19 mouse cellular contexts compared by ENCODE assay signal in genomic region chr11:97192621-97192951, GRCm38 (mm10). TPM values are rescaled to one million over a fixed set of nuclear protein-coding genes. Genes with fewer than 3 reads are reported as not detected.
DNase-seq lines count a peak whose midpoint lies in the region; ATAC-seq and TF ChIP-seq lines count a peak whose summit lies in the region.
"Had no signal": no experiment of that assay in that cellular context is flagged by ENCODE, and none has a peak within 500 bp of the region (broad histone marks: within the 10 kb centered on the region; RNA-seq: fewer than 3 reads in every experiment).

No protein-coding gene starts in this region.

- no peak for ATAC-seq in forebrain, postnatal 0 days
- ATAC-seq in forebrain, embryonic 11.5 days (replicated peaks; ENCODE audit: low FRiP score): no peak
- ATAC-seq in lung, embryonic 14.5 days (ENCODE audit: insufficient read depth): no peak
- ATAC-seq in erythroid progenitor cell, adult 5-6 weeks (replicated peaks; ENCODE audit: low FRiP score, poor library complexity, severe bottlenecking): no peak
- no peak for ATAC-seq in kidney, embryonic 15.5 days (replicated peaks; ENCODE audit: low FRiP score)
- ATAC-seq: inflammation-experienced regulatory T-cells, adult 6 months had no signal

- no peak overlapping the region for H3K4me2 ChIP-seq in forebrain, postnatal 0 days (ENCODE audit: low read depth)
- H3K4me2 ChIP-seq in forebrain, embryonic 11.5 days (ENCODE audit: low read depth, low read length, severe bottlenecking): no peak overlapping the region
- H3K4me2 ChIP-seq in lung, embryonic 14.5 days: no peak overlapping the region
- H3K4me2 ChIP-seq in kidney, embryonic 15.5 days: no peak overlapping the region
- H3K4me2 ChIP-seq: embryonic facial prominence, embryonic 13.5 days; heart, embryonic 15.5 days; midbrain, embryonic 12.5 days had no signal

- H3K36me3 ChIP-seq in forebrain, postnatal 0 days (ENCODE audit: insufficient read depth): no peaks in the 10 kb centered on the region
- no peaks in the 10 kb centered on the region for H3K36me3 ChIP-seq in forebrain, embryonic 11.5 days (ENCODE audit: control insufficient read depth, insufficient read depth, low read length)
- peaks cover 9% of the 10 kb centered on the region; the same call in 1 of the 2 replicates for H3K36me3 ChIP-seq in lung, embryonic 14.5 days (ENCODE audit: insufficient read depth)
- no peaks in the 10 kb centered on the region for H3K36me3 ChIP-seq in splenic B cell, adult 2 months (ENCODE audit: control insufficient read depth, insufficient read depth, low read length, poor library complexity, severe bottlenecking)
- no peaks in the 10 kb centered on the region; the same call in 1 of the 2 replicates for H3K36me3 ChIP-seq in kidney, embryonic 15.5 days
- H3K36me3 ChIP-seq: embryonic facial prominence, embryonic 13.5 days; heart, embryonic 15.5 days; midbrain, embryonic 12.5 days had no signal

- TF ChIP-seq POLR2A in lung, adult 2 months (IDR thresholded peaks at IDR 0.05; ENCODE audit: borderline replicate concordance, extremely low read depth, low read depth, low read length): no peak

- peak; percentile 43 for TF ChIP-seq CTCF in forebrain, postnatal 0 days (IDR thresholded peaks at IDR 0.05; ENCODE audit: low read depth)
- TF ChIP-seq CTCF in lung, embryonic 14.5 days (IDR thresholded peaks at IDR 0.05; ENCODE audit: low read depth): peak; percentile 22; the same call in 1 of the 2 replicates
- TF ChIP-seq CTCF in lung, adult 2 months (IDR thresholded peaks at IDR 0.05; ENCODE audit: insufficient read depth, low read length): no peak

- no peaks in the 10 kb centered on the region for H3K9me3 ChIP-seq in forebrain, postnatal 0 days (ENCODE audit: low read length)
- H3K9me3 ChIP-seq in forebrain, embryonic 11.5 days (ENCODE audit: control insufficient read depth, low read length): no peaks in the 10 kb centered on the region
- no peaks in the 10 kb centered on the region for H3K9me3 ChIP-seq in lung, embryonic 14.5 days (ENCODE audit: low read depth, low read length)
- H3K9me3 ChIP-seq in kidney, embryonic 15.5 days (replicated peaks): no peaks in the 10 kb centered on the region
- H3K9me3 ChIP-seq: embryonic facial prominence, embryonic 13.5 days; forebrain, embryonic 10.5 days; heart, embryonic 15.5 days; midbrain, embryonic 12.5 days had no signal

- no peaks in the 10 kb centered on the region for H3K27me3 ChIP-seq in forebrain, postnatal 0 days (ENCODE audit: insufficient read depth, low read length)
- H3K27me3 ChIP-seq in forebrain, embryonic 11.5 days (ENCODE audit: control insufficient read depth, insufficient read depth, low read length): no peaks in the 10 kb centered on the region
- H3K27me3 ChIP-seq in lung, embryonic 14.5 days (ENCODE audit: insufficient read depth, low read length): no peaks in the 10 kb centered on the region
- no peaks in the 10 kb centered on the region for H3K27me3 ChIP-seq in splenic B cell, adult 2 months (ENCODE audit: control insufficient read depth, insufficient read depth, low read length, poor library complexity, severe bottlenecking)
- H3K27me3 ChIP-seq in kidney, embryonic 15.5 days: no peaks in the 10 kb centered on the region
- H3K27me3 ChIP-seq: embryonic facial prominence, embryonic 13.5 days; heart, embryonic 15.5 days; midbrain, embryonic 12.5 days had no signal

- H3K4me1 ChIP-seq in forebrain, postnatal 0 days (ENCODE audit: insufficient read depth): no peaks in the 10 kb centered on the region
- H3K4me1 ChIP-seq in forebrain, embryonic 11.5 days (replicated peaks; ENCODE audit: control insufficient read depth, insufficient read depth, low read length): peaks cover 2% of the 10 kb centered on the region; the same call in 1 of the 2 replicates
- 0 out of 2 replicates have a peak, but pooled peaks cover 5% of the 10 kb centered on the region for H3K4me1 ChIP-seq in lung, embryonic 14.5 days (ENCODE audit: insufficient read depth)
- H3K4me1 ChIP-seq in lung, adult 2 months (ENCODE audit: control insufficient read depth, insufficient read depth, low read length): no peaks in the 10 kb centered on the region
- H3K4me1 ChIP-seq in kidney, embryonic 15.5 days: peaks cover 8% of the 10 kb centered on the region

- no peak overlapping the region for H3K4me3 ChIP-seq in forebrain, postnatal 0 days (ENCODE audit: low read depth, low read length)
- no peak overlapping the region for H3K4me3 ChIP-seq in forebrain, embryonic 11.5 days (ENCODE audit: low read depth, low read length)
- no peak overlapping the region for H3K4me3 ChIP-seq in lung, embryonic 14.5 days (ENCODE audit: low read depth, low read length)
- no peak overlapping the region for H3K4me3 ChIP-seq in lung, adult 2 months (replicated peaks; ENCODE audit: extremely low read depth, low read depth, low read length)
- no peak overlapping the region for H3K4me3 ChIP-seq in kidney, embryonic 15.5 days (replicated peaks)
- H3K4me3 ChIP-seq: embryonic facial prominence, embryonic 13.5 days; forebrain, embryonic 10.5 days; heart, embryonic 15.5 days; midbrain, embryonic 12.5 days had no signal

- peak; percentile 18 for DNase-seq in forebrain, postnatal 0 days
- DNase-seq in forebrain, embryonic 11.5 days (ENCODE audit: low spot score): no peak
- DNase-seq in lung, embryonic 14.5 days: no peak
- DNase-seq in lung, adult 2 months: no peak
- peak; percentile 70 for DNase-seq in R1 (ENCODE audit: low read depth, low spot score)
- peak; percentile 19 for DNase-seq in splenic B cell, adult 2 months (ENCODE audit: low read depth, low spot score)
- DNase-seq: adrenal gland, postnatal 14 days; B cell, adult 2 months; cerebellum, adult 9-11 months; kidney, postnatal 10 days; right cerebral cortex, postnatal 4 days had no signal

- H3K27ac ChIP-seq in forebrain, postnatal 0 days (ENCODE audit: low read depth, low read length): no peak overlapping the region
- no peak overlapping the region for H3K27ac ChIP-seq in forebrain, embryonic 11.5 days (ENCODE audit: low read depth, low read length)
- no peak overlapping the region for H3K27ac ChIP-seq in lung, embryonic 14.5 days (ENCODE audit: low read depth)
- no peak overlapping the region for H3K27ac ChIP-seq in kidney, embryonic 15.5 days
- H3K27ac ChIP-seq: embryonic facial prominence, embryonic 13.5 days; forebrain, embryonic 10.5 days; heart, embryonic 15.5 days; macrophage; midbrain, embryonic 12.5 days had no signal

- no peak overlapping the region for H3K9ac ChIP-seq in forebrain, postnatal 0 days
- H3K9ac ChIP-seq in forebrain, embryonic 11.5 days (ENCODE audit: low read length): no peak overlapping the region
- no peak overlapping the region for H3K9ac ChIP-seq in lung, embryonic 14.5 days
- H3K9ac ChIP-seq in kidney, embryonic 15.5 days: no peak overlapping the region
- H3K9ac ChIP-seq: embryonic facial prominence, embryonic 13.5 days; heart, embryonic 15.5 days had no signal

RNA-seq across cellular contexts. Expression of gene Kpnb1, which starts 4.9 kb away (rescaled TPM):
- 112 and 124 TPM in 2 replicates for total RNA-seq in forebrain, postnatal 0 days (2014; rRNA removed)
- polyA plus RNA-seq in forebrain, postnatal 0 days (2015; fragmentation: Nextera tagmentation; extraction: Ambion mirVana): 19.2 and 24.6 TPM in 2 replicates
- 114 TPM in 2 replicates for polyA plus RNA-seq in forebrain, embryonic 11.5 days (2014; fragmentation: Nextera tagmentation; extraction: Ambion mirVana)
- 81.2 and 83.4 TPM in 2 replicates for polyA plus RNA-seq in lung, embryonic 14.5 days (2014; fragmentation: Nextera tagmentation; extraction: Ambion mirVana)
- polyA plus RNA-seq in lung, adult 2 months (2012; rRNA removed): 18.7 and 32.0 TPM in 2 replicates
- total RNA-seq in erythroid progenitor cell, adult 5-6 weeks (2015; ENCODE audit: low replicate concordance): 116 and 118 TPM in 2 replicates
- 267 and 391 TPM in 2 replicates for total RNA-seq in erythroid progenitor cell, adult 5-6 weeks (2017; ENCODE audit: low replicate concordance)
- polyA plus RNA-seq in kidney, embryonic 15.5 days (2015; fragmentation: Nextera tagmentation; extraction: Ambion mirVana): 55.1 and 56.3 TPM in 2 replicates

RNA-seq across cellular contexts. Expression of gene Tbkbp1, which starts 41.3 kb away (rescaled TPM):
- total RNA-seq in forebrain, postnatal 0 days (2014; rRNA removed): 35.8 and 36.4 TPM in 2 replicates
- 9.2 and 9.9 TPM in 2 replicates for polyA plus RNA-seq in forebrain, postnatal 0 days (2015; fragmentation: Nextera tagmentation; extraction: Ambion mirVana)
- polyA plus RNA-seq in forebrain, embryonic 11.5 days (2014; fragmentation: Nextera tagmentation; extraction: Ambion mirVana): 5.4 and 6.7 TPM in 2 replicates
- 9.4 and 10.8 TPM in 2 replicates for polyA plus RNA-seq in lung, embryonic 14.5 days (2014; fragmentation: Nextera tagmentation; extraction: Ambion mirVana)
- 55.8 and 85.1 TPM in 2 replicates for polyA plus RNA-seq in lung, adult 2 months (2012; rRNA removed)
- total RNA-seq in erythroid progenitor cell, adult 5-6 weeks (2015; ENCODE audit: low replicate concordance): 1.4 and 15.9 TPM in 2 replicates
- total RNA-seq in erythroid progenitor cell, adult 5-6 weeks (2017; ENCODE audit: low replicate concordance): 1.3 TPM in 1 of 2 replicates, not detected in the other
- polyA plus RNA-seq in kidney, embryonic 15.5 days (2015; fragmentation: Nextera tagmentation; extraction: Ambion mirVana): 5.5 and 5.8 TPM in 2 replicates

Comparison
In these comparisons a context has a peak if more than half of its experiments do, and no peak if none do; other contexts are left out.
1. DNase-seq: peak in forebrain, postnatal 0 days (single experiment), R1 (single experiment) and splenic B cell, adult 2 months (single experiment); none in forebrain, embryonic 11.5 days (single experiment), lung, embryonic 14.5 days (single experiment) and lung, adult 2 months (single experiment).